ENCODE assay signal across 11 mouse cellular contexts in the genomic region with DNA sequence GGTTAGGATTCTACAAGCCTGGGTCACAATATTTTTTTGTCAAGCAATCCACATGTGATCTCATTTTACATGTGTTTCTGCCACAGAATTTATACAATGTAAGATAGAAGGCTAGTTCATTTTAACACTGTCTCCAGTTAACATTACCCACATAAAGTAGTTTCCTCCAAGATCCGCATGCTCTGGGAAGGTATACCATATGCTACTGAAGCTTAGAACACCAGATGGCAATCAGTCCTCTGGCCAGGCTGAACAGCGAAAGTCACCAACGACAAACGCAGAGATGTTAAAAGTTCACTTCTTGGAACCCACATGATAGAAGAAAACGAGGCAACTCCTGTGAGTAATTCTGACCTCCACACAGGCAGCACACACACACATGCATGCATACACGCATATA.
DNase-seq lines count a peak whose midpoint lies in the region; ATAC-seq lines count a peak whose summit lies in the region.
"Had no signal": no experiment of that assay in that cellular context is flagged by ENCODE, and none has a peak within 500 bp of the region (broad histone marks: within the 10 kb centered on the region; RNA-seq: fewer than 3 reads in every experiment).

No protein-coding gene starts in this region.

- no peak overlapping the region for H3K4me3 ChIP-seq in forebrain, embryonic 14.5 days (ENCODE audit: low read depth, low read length)
- H3K4me3 ChIP-seq in forebrain, embryonic 12.5 days (replicated peaks) = no peak overlapping the region
- H3K4me3 ChIP-seq in hindbrain, embryonic 14.5 days (replicated peaks; ENCODE audit: low read length) = no peak overlapping the region
- H3K4me3 ChIP-seq in hindbrain, embryonic 11.5 days (ENCODE audit: low read depth, low read length) = no peak overlapping the region
- no peak overlapping the region for H3K4me3 ChIP-seq in embryonic facial prominence, embryonic 13.5 days
- H3K4me3 ChIP-seq in limb, embryonic 13.5 days = no peak overlapping the region
- H3K4me3 ChIP-seq: neural tube, embryonic 12.5 days had no signal

- no peaks in the 10 kb centered on the region for H3K36me3 ChIP-seq in forebrain, embryonic 14.5 days (ENCODE audit: control insufficient read depth, insufficient read depth, low read length)
- no peaks in the 10 kb centered on the region for H3K36me3 ChIP-seq in forebrain, embryonic 12.5 days (replicated peaks)
- no peaks in the 10 kb centered on the region for H3K36me3 ChIP-seq in hindbrain, embryonic 14.5 days (replicated peaks; ENCODE audit: control insufficient read depth, insufficient read depth)
- no peaks in the 10 kb centered on the region for H3K36me3 ChIP-seq in hindbrain, embryonic 11.5 days (ENCODE audit: control insufficient read depth, insufficient read depth, low read length)
- no peaks in the 10 kb centered on the region for H3K36me3 ChIP-seq in embryonic facial prominence, embryonic 13.5 days
- H3K36me3 ChIP-seq in limb, embryonic 13.5 days = no peaks in the 10 kb centered on the region
- H3K36me3 ChIP-seq: neural tube, embryonic 12.5 days had no signal

- H3K9me3 ChIP-seq in forebrain, embryonic 14.5 days (replicated peaks; ENCODE audit: control insufficient read depth, low read length) = no peaks in the 10 kb centered on the region
- no peaks in the 10 kb centered on the region for H3K9me3 ChIP-seq in forebrain, embryonic 12.5 days
- no peaks in the 10 kb centered on the region for H3K9me3 ChIP-seq in hindbrain, embryonic 14.5 days (ENCODE audit: control insufficient read depth, low read length)
- H3K9me3 ChIP-seq in hindbrain, embryonic 11.5 days (ENCODE audit: control insufficient read depth, low read length) = no peaks in the 10 kb centered on the region
- H3K9me3 ChIP-seq in embryonic facial prominence, embryonic 13.5 days = no peaks in the 10 kb centered on the region
- H3K9me3 ChIP-seq in limb, embryonic 13.5 days = no peaks in the 10 kb centered on the region
- H3K9me3 ChIP-seq: neural tube, embryonic 12.5 days had no signal

- no peaks in the 10 kb centered on the region for H3K27me3 ChIP-seq in forebrain, embryonic 14.5 days (replicated peaks; ENCODE audit: control insufficient read depth, insufficient read depth, low read length)
- H3K27me3 ChIP-seq in forebrain, embryonic 12.5 days = no peaks in the 10 kb centered on the region
- H3K27me3 ChIP-seq in hindbrain, embryonic 14.5 days (ENCODE audit: control insufficient read depth, insufficient read depth, low read length) = no peaks in the 10 kb centered on the region
- H3K27me3 ChIP-seq in hindbrain, embryonic 11.5 days (ENCODE audit: control insufficient read depth, insufficient read depth, low read length) = no peaks in the 10 kb centered on the region
- peaks cover 16% of the 10 kb centered on the region for H3K27me3 ChIP-seq in embryonic facial prominence, embryonic 13.5 days
- H3K27me3 ChIP-seq in limb, embryonic 13.5 days = no peaks in the 10 kb centered on the region
- H3K27me3 ChIP-seq: neural tube, embryonic 12.5 days had no signal

- no peak overlapping the region for H3K9ac ChIP-seq in forebrain, embryonic 14.5 days (ENCODE audit: low read length)
- H3K9ac ChIP-seq in forebrain, embryonic 12.5 days = no peak overlapping the region
- no peak overlapping the region for H3K9ac ChIP-seq in hindbrain, embryonic 14.5 days
- H3K9ac ChIP-seq in hindbrain, embryonic 11.5 days (ENCODE audit: low read depth, low read length) = no peak overlapping the region
- 0 out of 2 replicates have a peak overlapping the region, but pooled peaks have one; percentile 27 for H3K9ac ChIP-seq in embryonic facial prominence, embryonic 13.5 days
- peak overlapping the region; percentile 35; the same call in 1 of the 2 replicates for H3K9ac ChIP-seq in limb, embryonic 13.5 days
- H3K9ac ChIP-seq: neural tube, embryonic 12.5 days had no signal

- ATAC-seq in forebrain, embryonic 14.5 days = peak; percentile 35
- ATAC-seq in forebrain, embryonic 12.5 days (ENCODE audit: low FRiP score) = no peak
- no peak for ATAC-seq in hindbrain, embryonic 14.5 days (ENCODE audit: low FRiP score)
- ATAC-seq in hindbrain, embryonic 11.5 days (ENCODE audit: low FRiP score) = no peak
- no peak for ATAC-seq in embryonic facial prominence, embryonic 13.5 days (ENCODE audit: insufficient number of reproducible peaks, insufficient read depth, low FRiP score, low TSS enrichment, low read depth)
- no peak for ATAC-seq in limb, embryonic 13.5 days (ENCODE audit: low FRiP score, low read depth)
- ATAC-seq: inflammation-experienced regulatory T-cells, adult 6 months had no signal

- WGBS in forebrain, embryonic 14.5 days = 60% methylated on average over 6 of the region's 6 CpGs
- WGBS in forebrain, embryonic 12.5 days = 76% methylated on average over 6 of the region's 6 CpGs
- 63% methylated on average over 6 of the region's 6 CpGs for WGBS in hindbrain, embryonic 14.5 days
- WGBS in hindbrain, embryonic 11.5 days = 67% methylated on average over 6 of the region's 6 CpGs
- WGBS in embryonic facial prominence, embryonic 13.5 days = 59% methylated on average over 6 of the region's 6 CpGs
- 33% methylated on average over 6 of the region's 6 CpGs for WGBS in limb, embryonic 13.5 days

- H3K4me1 ChIP-seq in forebrain, embryonic 14.5 days (ENCODE audit: control insufficient read depth, insufficient read depth, low read length) = peaks cover 27% of the 10 kb centered on the region
- peaks cover 18% of the 10 kb centered on the region for H3K4me1 ChIP-seq in forebrain, embryonic 12.5 days
- peaks cover 9% of the 10 kb centered on the region for H3K4me1 ChIP-seq in hindbrain, embryonic 14.5 days (replicated peaks; ENCODE audit: control insufficient read depth, insufficient read depth, low read length)
- H3K4me1 ChIP-seq in hindbrain, embryonic 11.5 days (replicated peaks; ENCODE audit: control insufficient read depth, insufficient read depth, low read length) = no peaks in the 10 kb centered on the region; the same call in 1 of the 2 replicates
- peaks cover 32% of the 10 kb centered on the region for H3K4me1 ChIP-seq in embryonic facial prominence, embryonic 13.5 days
- peaks cover 48% of the 10 kb centered on the region for H3K4me1 ChIP-seq in limb, embryonic 13.5 days

- H3K4me2 ChIP-seq in forebrain, embryonic 14.5 days (ENCODE audit: low read length) = peak overlapping the region; percentile 43
- no peak overlapping the region for H3K4me2 ChIP-seq in forebrain, embryonic 12.5 days
- H3K4me2 ChIP-seq in hindbrain, embryonic 14.5 days (replicated peaks) = peak overlapping the region; percentile 33; the same call in 1 of the 2 replicates
- H3K4me2 ChIP-seq in hindbrain, embryonic 11.5 days (replicated peaks; ENCODE audit: low read depth, low read length) = no peak overlapping the region
- H3K4me2 ChIP-seq in embryonic facial prominence, embryonic 13.5 days = peak overlapping the region; percentile 34; the same call in 1 of the 2 replicates
- peak overlapping the region; percentile 48; the same call in 1 of the 2 replicates for H3K4me2 ChIP-seq in limb, embryonic 13.5 days (replicated peaks)
- H3K4me2 ChIP-seq: neural tube, embryonic 12.5 days had no signal

- peak overlapping the region; percentile 81; the same call in 1 of the 2 replicates for H3K27ac ChIP-seq in forebrain, embryonic 14.5 days (ENCODE audit: low read depth, low read length)
- H3K27ac ChIP-seq in forebrain, embryonic 12.5 days = no peak overlapping the region
- no peak overlapping the region for H3K27ac ChIP-seq in hindbrain, embryonic 14.5 days
- H3K27ac ChIP-seq in hindbrain, embryonic 11.5 days (ENCODE audit: low read depth, low read length) = no peak overlapping the region
- H3K27ac ChIP-seq in embryonic facial prominence, embryonic 13.5 days = peak overlapping the region; percentile 83
- H3K27ac ChIP-seq in limb, embryonic 13.5 days = peak overlapping the region; percentile 70
- H3K27ac ChIP-seq: neural tube, embryonic 12.5 days had no signal

- DNase-seq in forebrain, embryonic 14.5 days (ENCODE audit: low spot score) = peak; percentile 33
- DNase-seq in hindbrain, embryonic 14.5 days (ENCODE audit: low spot score) = no peak
- DNase-seq in hindbrain, embryonic 11.5 days (ENCODE audit: low spot score) = no peak
- DNase-seq in B cell, adult 2 months = no peak
- no peak for DNase-seq in urinary bladder, postnatal 36 days (ENCODE audit: low spot score in 2 of 2)
- DNase-seq: lung, postnatal 14 days had no signal

Comparison
In these comparisons a context has a peak if more than half of its experiments do, and no peak if none do; other contexts are left out.
1. H3K27ac ChIP-seq: peak in forebrain, embryonic 14.5 days (single experiment), embryonic facial prominence, embryonic 13.5 days (single experiment) and limb, embryonic 13.5 days (single experiment); none in forebrain, embryonic 12.5 days (single experiment), hindbrain, embryonic 14.5 days (single experiment) and hindbrain, embryonic 11.5 days (single experiment).
2. H3K4me2 ChIP-seq: peak in forebrain, embryonic 14.5 days (single experiment), hindbrain, embryonic 14.5 days (single experiment), embryonic facial prominence, embryonic 13.5 days (single experiment) and limb, embryonic 13.5 days (single experiment); none in forebrain, embryonic 12.5 days (single experiment) and hindbrain, embryonic 11.5 days (single experiment).
3. H3K9ac ChIP-seq: peak in embryonic facial prominence, embryonic 13.5 days (single experiment) and limb, embryonic 13.5 days (single experiment); none in forebrain, embryonic 14.5 days (single experiment), forebrain, embryonic 12.5 days (single experiment), hindbrain, embryonic 14.5 days (single experiment) and hindbrain, embryonic 11.5 days (single experiment).